In the genomic region with DNA sequence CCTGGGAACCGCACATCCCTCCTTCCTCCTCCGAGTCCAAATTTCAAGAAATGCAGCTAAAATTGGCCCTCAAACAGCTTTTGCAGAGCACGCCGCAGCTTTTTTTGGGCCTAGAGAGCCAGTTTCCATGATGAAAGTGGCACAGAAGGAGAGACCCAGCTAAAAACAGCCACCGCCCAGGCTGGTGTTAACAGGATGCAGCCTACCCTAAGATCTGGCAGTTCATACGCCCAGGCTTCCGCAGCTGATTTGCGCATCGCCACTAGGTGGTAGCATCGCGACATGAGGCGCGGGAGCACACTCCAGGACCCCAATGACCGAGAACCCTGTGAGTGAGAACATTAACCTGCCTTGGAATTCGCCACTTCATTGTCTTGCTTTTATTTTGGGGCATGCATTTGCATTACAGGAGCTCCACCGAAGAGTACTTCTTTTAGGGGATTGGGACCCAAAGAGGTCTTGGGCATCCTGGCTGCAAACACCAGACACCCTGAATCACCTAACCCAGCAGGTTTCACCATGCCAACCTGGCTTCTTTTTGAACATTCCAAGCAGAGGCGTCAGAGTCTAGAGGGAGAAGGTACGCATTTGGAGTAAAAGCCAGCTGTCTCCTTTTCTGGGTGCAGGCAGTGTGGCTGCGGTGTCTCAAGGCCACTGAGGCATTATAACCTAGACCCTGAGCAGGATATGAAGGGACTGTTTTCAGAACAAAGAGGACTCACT, we compare ENCODE assay signal across 9 mouse cellular contexts.
DNase-seq lines count a peak whose midpoint lies in the region; ATAC-seq lines count a peak whose summit lies in the region.
"Had no signal": no experiment of that assay in that cellular context is flagged by ENCODE, and none has a peak within 500 bp of the region (broad histone marks: within the 10 kb centered on the region; RNA-seq: fewer than 3 reads in every experiment).

No protein-coding gene starts in this region.

- peaks cover 13% of the 10 kb centered on the region for H3K27me3 ChIP-seq in hindbrain, embryonic 13.5 days
- H3K27me3 ChIP-seq: megakaryocyte, embryonic 14.5 days had no signal

- no peak overlapping the region for H3K4me3 ChIP-seq in hindbrain, embryonic 13.5 days
- H3K4me3 ChIP-seq: megakaryocyte, embryonic 14.5 days had no signal

- WGBS in hindbrain, embryonic 13.5 days, result 21% methylated on average over 19 of the region's 19 CpGs

- peak; percentile 88 for ATAC-seq in hindbrain, embryonic 13.5 days (ENCODE audit: low FRiP score)
- ATAC-seq in inflammation-experienced regulatory T-cells, adult 6 months, result no peak

- H3K4me1 ChIP-seq in hindbrain, embryonic 13.5 days (replicated peaks), result 0 out of 2 replicates have a peak, but pooled peaks cover under 1% of the 10 kb centered on the region

- H3K9ac ChIP-seq in hindbrain, embryonic 13.5 days, result no peak overlapping the region; the same call in 1 of the 2 replicates

- H3K4me2 ChIP-seq in hindbrain, embryonic 13.5 days, result no peak overlapping the region

- peak overlapping the region; percentile 44 for H3K27ac ChIP-seq in hindbrain, embryonic 13.5 days

- H3K9me3 ChIP-seq in hindbrain, embryonic 13.5 days, result no peaks in the 10 kb centered on the region
- H3K9me3 ChIP-seq: megakaryocyte, embryonic 14.5 days had no signal

- DNase-seq in R1 (ENCODE audit: low read depth, low spot score), result peak; percentile 97
- DNase-seq in cerebellum, adult 9-11 months, result peak; percentile 67
- peak; percentile 88 to 89 for DNase-seq in frontal cortex, postnatal 25 days (ENCODE audit: low spot score in 2 of 2)
- DNase-seq in layer of hippocampus, postnatal 14 days (ENCODE audit: low spot score in 2 of 2), result peak; percentile 89 to 94
- peak; percentile 73 for DNase-seq in lung, postnatal 36 days
- DNase-seq in right cerebral cortex, postnatal 14 days, result peak; percentile 92

- no peaks in the 10 kb centered on the region for H3K36me3 ChIP-seq in hindbrain, embryonic 13.5 days
